Mouse (Mus musculus): Measurements from ENCODE around the gene Gm28305. TPM values are rescaled to one million over a fixed set of nuclear protein-coding genes. Genes with fewer than 3 reads are reported as not detected.

The Gm28305 gene
- total RNA-seq (2023) = not detected in 2 replicates

DNA sequence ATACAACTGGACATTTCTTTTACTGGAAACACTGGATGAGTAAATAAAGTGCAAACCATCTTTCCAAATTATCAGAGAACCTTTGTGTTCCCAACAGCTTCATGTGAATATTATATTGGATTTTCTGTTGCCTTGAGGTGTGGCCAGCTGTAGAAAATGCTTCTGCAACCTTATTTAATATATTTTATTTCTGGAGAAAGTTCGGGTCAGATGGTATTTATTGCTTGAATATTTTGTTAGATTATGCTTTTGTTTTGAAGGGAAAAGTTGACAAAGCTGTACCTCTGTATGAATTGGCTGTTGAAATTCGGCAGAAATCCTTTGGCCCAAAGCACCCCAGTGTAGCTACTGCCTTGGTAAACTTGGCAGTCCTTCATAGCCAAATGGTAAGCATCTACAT, at the start of gene Gm28305:
Gene Gm28305, plus strand, starts transcription at position 301 of the 400 bp plus-strand sequence.

DNA sequence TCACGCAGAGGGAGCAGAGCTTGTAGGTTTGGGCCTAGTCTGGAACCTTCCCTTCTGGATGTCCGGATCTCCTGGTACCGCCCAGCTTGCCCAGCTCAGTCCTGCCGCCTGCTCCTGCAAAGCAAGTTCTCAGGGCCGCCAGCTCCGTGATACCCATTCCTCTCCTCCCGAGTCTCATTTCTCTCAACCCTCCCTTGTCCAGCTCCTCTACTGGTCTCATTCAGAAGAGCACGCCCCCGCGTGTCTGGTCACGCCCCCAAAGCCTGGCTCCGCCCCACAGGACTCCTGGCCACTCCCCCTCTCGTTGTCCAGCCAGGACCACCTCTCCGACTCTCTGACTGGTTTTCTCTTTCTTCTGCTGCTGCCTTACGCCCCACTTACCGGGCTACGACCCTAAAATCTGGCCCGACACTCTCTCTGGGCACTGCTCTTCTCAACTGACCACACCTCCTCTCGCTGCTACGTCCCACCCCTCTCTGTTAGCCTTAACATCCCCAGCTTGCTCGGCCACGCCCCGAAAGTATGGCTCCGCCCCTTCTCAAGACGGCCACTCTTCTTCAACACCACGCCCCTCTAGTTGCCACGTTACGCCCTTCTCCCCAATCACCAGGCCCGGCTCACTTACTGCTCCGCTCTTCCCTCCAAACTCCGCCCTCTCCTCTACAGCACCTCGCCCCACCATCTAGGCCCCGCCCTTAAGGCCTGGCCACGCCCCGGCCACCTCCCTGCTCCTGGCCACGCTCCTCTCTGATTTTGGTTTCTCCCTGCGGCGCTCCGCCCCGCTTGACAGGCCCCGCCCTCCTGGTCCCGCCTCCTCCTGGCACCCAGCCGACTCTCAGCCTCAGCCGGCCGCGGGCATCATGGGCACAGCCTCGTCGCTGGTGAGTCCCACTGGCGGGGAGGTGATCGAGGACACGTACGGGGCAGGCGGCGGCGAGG, 38.3 kb upstream of the Gm28305 start, which contains the start of gene Nphp3:
Gene Nphp3, plus strand, starts transcription at position 624 of the 939 bp plus-strand sequence.

DNA sequence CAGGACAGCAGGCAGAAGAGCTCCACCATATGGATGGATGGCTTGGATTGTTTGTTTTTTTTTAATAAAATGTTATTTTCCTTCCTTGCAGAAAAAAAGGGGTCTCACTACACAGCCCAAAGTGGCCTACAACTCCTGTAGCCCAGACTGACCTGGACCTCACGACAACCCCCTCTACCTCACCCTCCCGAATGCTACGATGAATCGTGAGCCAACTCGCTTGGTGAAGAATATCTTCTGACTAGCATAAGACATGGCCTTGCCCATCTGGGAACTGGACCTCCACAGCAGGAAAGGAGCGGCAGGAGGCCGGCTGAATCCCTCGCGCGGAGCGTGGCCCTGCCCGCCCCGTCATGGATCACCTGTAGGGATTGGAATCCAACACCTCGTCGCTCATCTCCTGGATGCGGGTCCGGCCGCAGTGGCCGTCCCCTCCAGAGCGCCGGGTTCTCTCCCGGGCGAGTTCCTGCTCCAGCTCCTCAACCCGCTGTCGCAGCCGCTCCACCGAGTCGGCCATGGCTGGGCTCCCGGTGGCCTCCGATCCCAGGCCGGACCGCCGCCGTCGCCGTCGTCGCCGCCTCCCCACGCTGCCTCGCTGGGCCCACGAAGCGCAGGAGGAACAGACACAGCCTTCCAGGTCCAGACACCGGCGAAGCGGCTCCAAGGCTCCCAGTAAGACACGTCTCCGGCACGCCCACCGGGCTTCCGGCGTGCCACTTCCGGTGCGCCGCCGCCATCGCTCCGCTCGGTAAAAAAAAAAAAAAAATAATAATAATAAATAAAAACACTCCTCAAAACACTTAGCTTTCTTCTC, 22.2 kb downstream of the Gm28305 start, which contains the start of gene Uba5:
Gene Uba5, minus strand, starts transcription at position 705 of the 814 bp plus-strand sequence.

DNA sequence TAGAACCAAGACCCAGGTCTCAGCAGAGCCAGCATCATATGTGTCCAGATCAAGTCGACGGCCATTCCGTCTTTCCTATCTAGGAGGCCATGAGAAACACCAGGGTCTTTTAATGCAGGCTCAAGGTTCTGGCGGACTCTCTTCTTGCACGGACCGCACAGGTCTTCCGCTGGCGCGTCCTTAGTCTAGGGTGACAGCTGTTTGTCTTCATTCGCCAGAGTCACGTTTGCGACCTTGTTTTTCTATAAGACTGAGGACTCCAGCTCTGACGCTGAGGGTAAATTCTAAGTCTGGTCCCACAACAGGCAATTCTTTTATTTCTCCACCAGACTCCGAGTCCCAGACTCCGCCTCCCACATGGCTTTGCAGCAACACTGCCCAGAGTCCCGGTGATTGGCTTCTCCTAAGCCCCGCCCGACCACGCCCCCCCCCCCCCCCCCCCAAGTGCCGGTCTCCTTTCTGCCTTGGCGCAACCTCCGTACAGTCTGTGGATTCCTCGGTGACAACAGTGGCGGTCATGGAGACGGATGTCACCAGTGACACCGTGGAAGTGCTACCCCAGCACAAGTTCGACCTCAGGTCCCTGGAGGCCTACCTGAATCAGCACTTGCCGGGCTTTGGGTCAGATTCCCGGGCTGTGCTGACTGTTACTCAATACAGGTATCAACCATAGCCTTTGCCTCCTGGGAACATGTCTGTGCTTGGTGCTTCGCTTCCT, 22.9 kb downstream of the Gm28305 start, which contains the start of gene Acad11:
Gene Acad11, plus strand, starts transcription at position 134 of the 718 bp plus-strand sequence.

Other genes with a start within 250 kb of the Gm28305 start
- gene Nphp3, start 38.1 kb upstream of the Gm28305 start, total RNA-seq (2023) = 2.2 and 2.5 TPM in 2 replicates
- 16.6 and 23.1 TPM in 2 replicates for gene Uba5, start 22.5 kb downstream of the Gm28305 start, total RNA-seq (2023)
- gene Acad11, start 22.7 kb downstream of the Gm28305 start, total RNA-seq (2023) = 17.9 and 23.7 TPM in 2 replicates
- not detected in 2 replicates for gene Ackr4, start 86.3 kb downstream of the Gm28305 start, total RNA-seq (2023)
- 52.5 and 86.6 TPM in 2 replicates for gene Dnajc13, start 222.3 kb downstream of the Gm28305 start, total RNA-seq (2023)